Mouse (Mus musculus): ENCODE data around the gene Rcbtb2. TPM values are rescaled to one million over a fixed set of nuclear protein-coding genes. Genes with fewer than 3 reads are reported as not detected.

Rcbtb2 gene
- total RNA-seq, 2 experiments from 2014 or later, result 25.2 to 27.1 TPM

DNA sequence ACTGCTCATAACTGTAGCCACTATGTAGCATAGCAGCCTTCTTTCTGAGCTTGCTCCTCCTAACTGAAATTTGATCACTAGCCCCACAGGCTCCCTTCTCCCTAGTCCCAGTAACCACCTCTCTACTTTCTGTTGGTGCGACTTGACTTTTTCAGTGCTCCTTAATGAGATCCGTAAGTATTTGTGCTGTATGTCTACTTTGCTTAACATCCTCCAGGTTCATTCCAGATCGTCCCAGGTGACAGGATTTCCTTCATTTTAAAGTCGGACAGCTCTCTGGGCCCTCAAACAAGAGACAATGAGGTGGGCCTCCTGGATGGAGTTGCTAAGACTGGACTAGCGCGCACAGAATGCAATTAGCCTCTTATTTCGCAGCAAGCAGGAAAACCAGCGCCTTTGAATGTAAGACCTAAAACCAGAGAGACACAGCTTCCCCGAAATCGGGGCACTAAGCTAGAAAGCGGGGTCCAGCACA, 19.6 kb downstream of the Rcbtb2 start:
- DNase-seq (ENCODE audit: extremely low spot score in 1 of 2, low spot score in 2 of 2), result peak in 1 of 2 experiments; percentile 14
- intact Hi-C loops (cut with DNase I), result no loop called here

DNA sequence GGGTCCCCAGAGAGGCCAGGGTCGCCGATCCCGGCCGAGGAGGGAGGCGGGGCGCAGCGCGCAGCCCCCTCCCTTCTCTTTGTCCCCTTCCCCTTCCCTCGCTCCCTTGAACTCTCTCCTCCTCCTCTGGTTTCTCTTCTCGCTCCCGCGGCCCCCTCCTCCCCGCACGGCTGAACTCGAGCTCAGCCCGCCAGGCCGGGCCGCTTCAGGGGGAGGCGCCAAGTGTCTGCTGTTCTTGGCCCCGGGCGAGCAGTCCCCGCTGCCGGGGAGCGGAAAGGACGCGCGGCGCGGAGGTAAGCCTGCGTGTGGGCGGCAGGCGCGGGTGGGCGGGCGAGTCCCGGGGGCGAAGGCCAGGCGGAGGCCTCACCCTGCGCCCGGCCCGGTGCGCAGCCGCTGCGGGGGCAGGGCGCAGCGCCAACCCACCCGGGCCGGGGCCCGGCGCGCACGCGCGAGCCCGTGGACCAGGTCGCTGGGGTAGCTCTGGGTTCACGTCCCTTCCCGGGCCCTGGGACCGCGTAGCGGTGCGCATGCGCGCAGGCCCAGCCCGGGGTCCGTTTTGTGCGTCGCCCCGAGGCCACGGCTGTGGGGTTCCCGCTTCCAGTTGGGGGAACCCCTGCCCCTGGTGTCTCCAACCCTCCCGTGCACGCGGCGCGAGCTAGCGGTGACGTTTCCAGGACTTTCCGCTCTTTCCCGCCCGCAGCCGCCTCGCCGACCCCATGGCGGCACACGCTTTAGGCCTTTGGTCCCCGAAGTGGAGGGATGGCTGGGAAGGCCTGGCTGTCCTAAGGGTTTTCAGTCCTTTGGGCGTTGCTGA, 20.3 kb downstream of the Rcbtb2 start:
- intact Hi-C loops (cut with DNase I), result no loop called here
- DNase-seq (ENCODE audit: extremely low spot score in 1 of 2, low spot score in 2 of 2), result peak; percentile 40 to 91

DNA sequence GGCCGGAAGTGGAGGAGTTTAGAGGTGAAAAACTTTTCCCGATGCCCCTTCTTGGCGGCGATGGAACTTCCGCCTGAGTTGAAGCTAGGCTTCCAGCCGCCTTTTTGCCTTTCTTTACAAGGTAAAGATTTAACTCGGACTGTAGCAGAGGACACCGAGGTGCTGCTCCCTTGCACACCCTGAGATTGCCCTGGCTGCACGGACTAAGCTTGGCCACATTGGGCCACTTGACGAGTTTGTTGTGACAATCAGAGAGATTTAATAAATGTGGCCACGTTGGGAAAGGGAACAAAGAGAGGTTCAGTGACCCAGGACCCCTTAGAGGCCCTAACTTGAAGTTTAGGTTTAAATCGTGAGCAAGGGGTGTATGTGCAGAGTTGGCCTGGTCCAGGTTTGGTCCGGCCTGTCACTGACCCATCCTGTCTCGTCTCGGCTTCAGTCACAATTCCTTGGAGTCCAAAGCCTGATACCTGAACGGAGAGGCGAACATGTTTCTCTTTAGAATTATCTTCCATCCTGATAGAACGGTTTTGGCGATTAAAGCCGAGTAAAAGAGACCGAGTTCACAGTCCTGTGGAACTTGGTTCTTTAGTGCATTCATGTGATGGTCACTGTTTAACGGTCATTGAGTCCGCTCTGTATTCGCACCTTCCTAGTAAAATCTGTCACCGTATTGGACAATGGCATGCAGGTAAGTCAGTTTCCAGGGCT, 21.0 kb downstream of the Rcbtb2 start:
- intact Hi-C loops (cut with DNase I), result no loop called here
- peak in 1 of 2 experiments; percentile 16 for DNase-seq (ENCODE audit: extremely low spot score in 1 of 2, low spot score in 2 of 2)

DNA sequence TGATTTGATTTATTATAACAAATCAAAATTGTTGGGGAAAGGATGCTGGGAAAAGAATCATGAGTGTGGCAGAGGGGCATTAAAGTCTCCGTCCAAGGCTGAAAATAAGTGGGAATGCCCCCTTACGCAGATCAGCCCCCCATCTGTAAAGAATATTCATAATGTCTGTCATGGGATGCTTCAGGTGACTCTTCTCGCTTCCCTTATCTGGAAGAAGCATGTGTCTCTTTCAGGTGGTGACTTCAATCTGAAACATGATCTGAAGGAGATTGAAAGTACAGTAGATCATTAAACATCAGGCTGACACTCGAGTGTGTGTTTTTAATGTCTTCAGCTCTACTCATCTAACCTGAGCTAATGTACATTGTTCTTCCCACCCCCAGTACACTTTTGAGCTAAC, 22.7 kb downstream of the Rcbtb2 start:
- DNase-seq (ENCODE audit: extremely low spot score in 1 of 2, low spot score in 2 of 2), result no peak
- intact Hi-C loops (cut with DNase I), result no loop called here

DNA sequence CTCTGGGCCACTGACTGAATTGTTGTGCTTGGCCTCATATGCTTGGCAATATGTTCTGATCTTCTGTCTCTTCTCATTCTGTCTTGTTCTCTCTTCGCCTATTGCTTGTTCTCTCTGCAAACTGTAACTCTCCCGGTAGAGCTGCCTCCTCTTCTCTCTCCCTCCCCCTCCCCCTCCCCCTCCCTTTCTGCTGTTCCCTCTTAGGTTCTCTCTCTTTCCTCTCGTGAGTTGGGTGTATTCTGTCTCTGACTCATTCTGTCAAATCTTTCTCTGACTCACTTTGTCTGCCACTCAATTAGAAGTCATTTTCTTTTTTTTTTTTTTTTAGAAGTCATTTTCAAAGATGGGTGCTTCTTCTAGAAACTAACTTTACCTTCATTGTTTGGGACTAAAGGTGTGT, 23.9 kb downstream of the Rcbtb2 start:
- intact Hi-C loops (cut with DNase I), result no loop called here
- no peak for DNase-seq (ENCODE audit: extremely low spot score in 1 of 2, low spot score in 2 of 2)

DNA sequence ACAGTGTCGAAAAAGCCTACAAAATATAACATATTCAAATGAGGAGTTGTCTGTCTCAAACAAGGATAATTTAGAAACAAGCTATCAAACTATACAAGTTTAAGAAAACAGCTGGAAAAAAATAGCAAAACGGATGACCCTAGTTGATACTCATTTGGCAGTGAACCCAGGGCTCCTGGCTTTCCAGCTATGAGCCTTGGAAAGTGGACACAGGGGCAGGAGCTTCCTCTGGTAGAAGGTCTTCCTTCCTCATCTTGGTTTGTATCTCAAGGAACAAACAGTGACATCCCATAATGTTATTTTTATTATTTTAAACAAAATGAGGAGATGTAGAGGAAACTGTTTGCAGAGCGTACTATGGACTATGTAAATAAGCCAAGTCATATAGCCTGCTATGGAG, 25.3 kb downstream of the Rcbtb2 start:
- intact Hi-C loops (cut with DNase I), result no loop called here

DNA sequence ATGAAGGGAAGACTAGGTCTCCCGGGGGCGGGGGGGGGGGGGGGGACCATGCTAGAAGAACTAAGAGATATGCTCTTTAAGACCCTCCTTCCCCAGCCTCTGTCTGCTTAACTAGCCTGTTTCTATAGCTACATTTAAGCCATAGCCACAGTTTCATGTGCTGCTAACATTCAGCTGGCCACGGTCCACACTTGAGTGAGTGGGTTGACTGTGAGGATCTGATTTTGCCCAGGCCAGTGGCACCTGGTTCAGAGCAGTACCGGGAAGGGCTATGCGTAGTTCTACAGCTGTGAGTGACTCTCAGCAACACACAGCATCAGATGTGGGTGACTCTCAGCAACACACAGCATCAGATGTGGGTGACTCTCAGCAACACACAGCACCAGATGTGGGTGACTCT, 38.5 kb downstream of the Rcbtb2 start:
- intact Hi-C loops (cut with DNase I), result no loop called here
- no peak for DNase-seq (ENCODE audit: extremely low spot score in 1 of 2, low spot score in 2 of 2)

More for the DNA sequence above, 25.3 kb downstream of the Rcbtb2 start:
- DNase-seq (ENCODE audit: extremely low spot score in 1 of 2, low spot score in 2 of 2), result no peak

DNA sequence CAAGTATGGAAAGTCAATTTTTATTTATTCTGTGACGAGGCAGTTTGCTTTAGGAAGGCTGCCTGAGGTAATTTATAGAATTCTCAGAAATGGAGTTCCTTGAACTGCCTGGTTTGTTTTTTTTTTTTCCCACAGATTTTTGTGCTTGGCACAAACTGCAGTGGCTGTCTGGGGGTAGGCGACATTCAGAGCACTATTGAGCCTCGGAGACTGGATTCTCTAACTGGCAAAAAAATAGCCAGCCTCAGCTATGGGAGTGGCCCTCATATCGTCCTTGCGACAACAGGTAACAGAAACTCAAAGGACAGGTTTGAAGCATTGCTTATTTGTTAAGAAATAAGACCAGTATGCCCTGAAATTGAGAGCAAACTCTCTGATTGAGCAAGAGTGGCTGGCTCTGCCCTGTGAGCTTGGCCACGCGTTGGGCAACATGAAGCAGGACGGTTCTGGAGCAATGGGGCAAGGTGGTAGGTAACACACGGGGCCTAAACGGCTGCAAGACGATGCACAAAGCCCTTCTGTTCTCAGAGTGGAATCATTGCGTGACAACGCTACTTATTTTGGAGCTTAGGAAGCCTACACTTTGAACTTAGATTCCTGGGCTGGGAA, 39.5 kb downstream of the Rcbtb2 start:
- intact Hi-C loops (cut with DNase I), result no loop called here
- no peak for DNase-seq (ENCODE audit: extremely low spot score in 1 of 2, low spot score in 2 of 2)

DNA sequence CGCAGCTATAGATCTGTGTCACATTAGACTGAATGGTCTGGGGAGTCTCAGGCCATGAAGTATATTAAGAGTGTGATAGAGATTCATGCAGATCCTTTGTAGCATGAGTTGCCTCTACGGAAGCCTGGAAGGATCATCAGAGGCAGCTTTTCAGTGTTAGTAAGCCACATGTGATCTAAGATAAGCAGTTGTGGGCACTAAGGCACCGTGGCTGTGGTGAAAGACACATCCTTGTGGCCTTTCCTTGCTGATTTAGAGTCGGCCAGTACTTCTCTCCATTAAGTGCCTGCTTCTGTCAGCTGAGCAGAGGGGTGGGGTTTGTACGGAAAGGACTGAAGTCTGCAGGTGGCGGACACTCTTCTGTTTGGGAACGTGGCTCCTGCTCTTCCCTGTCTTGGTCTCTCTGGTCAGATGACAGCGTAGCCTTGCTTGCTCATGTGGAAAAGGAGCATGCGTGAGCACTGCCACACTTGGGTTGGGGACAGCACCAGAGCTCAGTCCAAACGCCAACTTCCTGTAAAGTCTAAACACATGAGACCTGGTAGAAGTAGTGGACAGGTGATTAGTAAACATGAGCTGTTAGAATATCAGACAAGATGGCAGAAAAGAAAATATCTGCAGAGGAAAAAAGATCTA, 40.6 kb downstream of the Rcbtb2 start:
- no peak for DNase-seq (ENCODE audit: extremely low spot score in 1 of 2, low spot score in 2 of 2)
- intact Hi-C loops (cut with DNase I), result no loop called here

DNA sequence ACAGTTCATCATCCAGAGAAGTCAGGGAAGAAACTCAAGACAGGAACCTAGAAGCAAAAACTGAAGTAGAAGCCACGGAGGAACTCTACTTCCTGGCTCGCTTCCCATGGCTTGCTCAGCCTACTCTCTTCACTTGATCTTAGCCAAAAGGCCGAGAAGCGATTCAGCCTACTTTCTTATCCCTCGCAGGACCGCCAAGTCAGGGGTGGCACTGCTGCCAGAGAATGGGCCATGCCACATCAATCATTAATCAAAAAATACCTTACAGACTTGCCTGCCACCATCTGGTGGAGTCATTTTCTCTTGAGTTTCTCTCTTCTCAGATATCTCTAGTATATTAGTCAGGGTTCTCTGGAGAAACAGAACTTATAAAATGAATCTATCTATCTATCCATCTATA, 42.3 kb downstream of the Rcbtb2 start:
- intact Hi-C loops (cut with DNase I), result no loop called here

DNA sequence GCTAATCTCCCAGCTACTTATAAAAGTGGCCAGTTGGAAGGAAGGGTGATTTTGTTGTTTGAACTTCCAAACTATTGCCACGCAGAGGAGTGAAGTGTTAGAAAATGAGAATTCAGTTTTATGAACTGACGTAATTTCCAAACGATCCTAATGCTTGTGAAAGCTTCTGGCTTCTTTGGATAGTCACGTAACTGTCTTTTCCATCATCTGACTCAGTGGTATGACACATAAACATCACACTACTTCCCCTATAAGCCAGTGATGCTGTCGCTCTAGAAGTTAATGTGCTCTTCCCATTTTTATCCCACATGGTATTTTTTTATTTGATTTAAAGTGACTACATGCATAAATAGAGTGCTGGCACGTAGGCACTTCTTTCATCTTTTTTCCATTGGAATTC, 45.8 kb downstream of the Rcbtb2 start:
- no peak for DNase-seq (ENCODE audit: extremely low spot score in 1 of 2, low spot score in 2 of 2)
- intact Hi-C loops (cut with DNase I), result no loop called here

More for the DNA sequence above, 42.3 kb downstream of the Rcbtb2 start:
- no peak for DNase-seq (ENCODE audit: extremely low spot score in 1 of 2, low spot score in 2 of 2)

DNA sequence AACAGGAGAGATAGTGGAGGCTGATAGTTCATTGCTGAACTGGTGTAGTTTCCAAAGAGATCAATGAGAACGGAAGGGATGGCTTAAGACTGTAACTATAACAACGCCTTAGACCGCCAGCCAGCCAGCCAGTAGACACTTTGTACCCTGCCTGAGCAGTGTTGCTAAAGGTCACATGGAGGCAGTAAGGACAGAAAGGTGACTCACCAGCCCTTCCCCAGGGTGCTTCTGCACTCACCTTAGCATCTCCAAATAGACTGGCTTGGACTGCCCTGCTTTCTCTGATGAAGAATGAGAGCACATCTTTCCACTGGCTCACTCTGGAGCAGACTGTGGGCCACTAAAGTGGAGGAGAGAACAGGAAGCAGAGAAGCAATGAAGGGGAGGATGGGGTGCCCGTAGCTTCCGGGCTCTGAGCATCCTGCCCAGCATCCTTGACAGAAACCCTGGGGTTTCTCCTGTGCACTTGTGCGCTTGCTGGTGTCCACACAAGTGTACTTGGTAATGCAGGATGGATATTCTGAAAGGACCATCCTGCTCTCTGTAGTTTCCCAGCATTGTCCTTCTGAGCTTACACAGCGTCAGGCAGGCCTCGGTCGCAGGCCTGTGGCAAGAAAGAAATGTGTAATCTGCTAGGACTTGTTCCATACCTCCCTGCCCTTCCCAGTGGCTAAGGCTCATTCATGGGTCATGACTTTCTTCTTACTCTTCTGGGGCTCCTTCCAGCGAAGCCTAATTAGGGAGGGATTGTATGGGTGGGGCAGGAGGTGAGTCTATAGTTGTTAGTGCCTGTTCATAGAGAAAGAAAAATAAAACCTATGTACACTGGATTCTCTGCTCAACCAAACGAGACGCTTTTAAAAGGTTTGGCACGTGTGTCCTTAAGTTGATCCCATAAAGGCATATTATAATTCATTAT, 47.3 kb downstream of the Rcbtb2 start:
- intact Hi-C loops (cut with DNase I), result no loop called here
- no peak for DNase-seq (ENCODE audit: extremely low spot score in 1 of 2, low spot score in 2 of 2)

DNA sequence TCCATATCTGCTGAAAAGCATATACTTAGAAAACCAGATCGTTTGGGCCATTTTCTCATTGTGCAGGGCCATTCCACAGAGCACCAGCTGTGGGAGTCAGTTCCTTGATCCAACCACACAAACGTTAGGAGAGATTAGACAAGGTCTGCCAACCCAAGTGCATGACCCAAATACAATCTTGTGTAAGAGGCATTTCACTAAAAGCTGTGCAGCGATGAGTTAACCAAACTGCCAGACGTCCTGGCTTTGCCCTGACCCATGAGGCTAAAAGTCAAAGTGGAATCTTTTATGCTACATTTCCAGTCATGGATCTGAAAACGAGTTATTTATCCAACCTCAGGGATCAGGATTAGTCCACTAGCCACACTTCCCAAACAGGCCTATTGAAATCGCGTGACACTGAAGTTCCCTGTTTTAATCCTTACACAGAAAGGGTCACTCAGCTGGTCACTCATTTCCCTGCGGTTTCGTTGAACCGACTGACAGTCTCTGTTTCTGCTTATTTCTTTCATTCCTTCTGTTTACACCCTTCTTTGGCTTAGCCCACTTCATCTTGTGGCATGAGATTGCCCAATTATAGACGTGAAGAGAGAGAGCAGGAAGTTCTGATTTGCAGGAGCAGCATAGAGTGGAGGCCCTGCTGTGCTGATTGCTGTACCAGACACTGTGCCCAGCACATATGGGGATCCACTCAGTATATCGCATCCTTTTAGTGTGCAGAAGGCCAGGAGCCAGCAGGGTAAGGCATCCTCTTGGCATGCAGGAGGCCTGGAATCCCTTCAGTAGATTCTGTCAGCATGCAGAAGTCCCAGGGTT, 49.6 kb downstream of the Rcbtb2 start:
- intact Hi-C loops (cut with DNase I), result no loop called here
- DNase-seq (ENCODE audit: extremely low spot score in 1 of 2, low spot score in 2 of 2), result no peak

DNA sequence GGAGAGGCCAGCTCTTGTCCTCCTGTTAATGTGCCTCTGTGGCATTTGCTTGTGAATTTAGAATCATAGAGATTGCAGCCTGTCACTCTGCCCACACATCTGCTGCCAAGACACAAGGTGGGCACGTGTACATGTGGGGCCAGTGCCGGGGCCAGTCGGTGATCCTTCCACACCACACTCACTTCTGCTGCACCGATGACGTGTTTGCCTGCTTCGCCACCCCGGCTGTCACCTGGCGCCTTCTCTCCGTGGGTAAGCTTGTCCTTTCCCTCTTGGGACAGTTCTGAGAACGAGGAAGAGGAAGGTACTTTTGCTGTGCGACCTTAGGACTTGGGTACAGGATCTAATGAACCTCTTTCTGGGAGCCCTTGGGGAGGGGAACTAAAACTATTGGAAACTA, 50.8 kb downstream of the Rcbtb2 start:
- intact Hi-C loops (cut with DNase I), result no loop called here
- no peak for DNase-seq (ENCODE audit: extremely low spot score in 1 of 2, low spot score in 2 of 2)

DNA sequence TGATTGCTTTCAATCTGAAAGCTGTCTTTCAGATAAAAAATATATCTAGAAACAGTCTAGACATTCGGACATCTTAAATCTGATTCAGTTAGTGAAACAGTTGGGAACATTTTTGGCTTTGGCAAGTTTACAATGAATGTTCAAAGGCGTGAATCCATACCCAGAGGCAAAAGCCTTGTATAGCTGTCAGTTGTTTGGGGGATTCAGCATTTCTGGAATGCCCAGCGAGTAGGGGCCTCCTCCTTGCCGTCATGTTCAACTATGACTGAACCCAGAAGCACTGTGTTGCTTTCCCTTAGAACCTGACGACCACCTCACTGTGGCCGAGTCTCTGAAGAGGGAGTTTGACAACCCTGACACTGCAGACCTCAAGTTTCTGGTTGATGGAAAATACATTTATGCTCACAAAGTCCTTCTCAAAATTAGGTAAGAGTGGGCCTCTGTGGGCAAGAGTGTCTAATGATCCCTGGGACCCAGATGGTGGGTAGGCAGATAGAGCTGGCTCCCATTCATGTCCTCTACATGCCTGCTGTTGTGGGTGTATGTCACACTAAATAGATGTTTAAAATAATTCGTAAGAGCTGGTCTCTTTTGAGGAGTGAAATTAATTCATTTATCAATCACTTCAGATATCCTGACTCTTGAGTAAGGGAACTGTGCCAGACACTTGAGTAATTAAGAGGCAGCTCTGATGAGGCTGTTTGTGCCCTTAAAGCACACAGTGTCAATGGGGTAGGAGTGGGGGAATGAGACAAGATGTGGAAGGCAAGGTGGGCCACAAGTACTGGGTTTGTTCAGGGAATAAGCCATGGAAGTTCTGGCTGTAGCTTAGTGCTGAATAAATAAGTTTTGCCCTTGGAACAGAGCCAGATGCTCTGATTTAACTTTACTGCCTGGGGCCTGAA, 51.5 kb downstream of the Rcbtb2 start:
- intact Hi-C loops (cut with DNase I), result no loop called here
- DNase-seq (ENCODE audit: extremely low spot score in 1 of 2, low spot score in 2 of 2), result no peak

DNA sequence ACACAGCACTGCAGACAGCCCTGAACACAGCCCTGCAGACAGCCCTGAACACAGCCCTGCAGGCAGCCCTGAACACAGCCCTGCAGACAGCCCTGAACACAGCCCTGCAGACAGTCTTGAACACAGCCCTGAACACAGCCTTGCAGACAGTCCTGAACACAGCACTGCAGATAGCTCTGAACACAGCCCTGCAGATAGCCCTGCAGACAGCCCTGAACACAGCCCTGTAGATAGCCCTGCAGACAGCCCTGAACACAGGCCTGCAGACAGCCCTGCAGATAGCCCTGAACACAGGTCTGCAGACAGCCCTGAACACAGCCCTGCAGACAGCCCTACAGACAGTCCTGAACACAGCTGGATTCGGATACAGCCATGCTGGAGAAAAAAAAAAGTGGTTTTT, 52.2 kb downstream of the Rcbtb2 start:
- intact Hi-C loops (cut with DNase I), result no loop called here
- no peak for DNase-seq (ENCODE audit: extremely low spot score in 1 of 2, low spot score in 2 of 2)

DNA sequence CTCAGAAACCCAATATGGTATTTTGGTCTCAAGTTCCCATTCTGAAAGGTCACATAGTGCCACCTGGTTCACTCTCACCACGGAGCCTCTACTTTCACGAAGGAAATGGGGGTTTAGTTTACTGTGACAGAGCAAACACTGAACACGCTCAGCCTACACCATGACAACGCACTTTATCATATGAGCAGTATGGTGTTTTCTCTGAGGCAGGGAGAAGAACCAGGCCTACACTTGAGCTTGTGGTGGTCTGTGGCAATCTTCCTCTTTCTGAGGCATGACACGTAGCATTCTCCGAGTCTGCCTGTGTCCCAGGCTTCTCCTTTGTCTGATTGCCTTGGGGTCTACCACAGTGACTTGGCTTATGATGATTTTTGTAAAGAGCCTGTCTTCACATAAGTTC, 53.0 kb downstream of the Rcbtb2 start:
- intact Hi-C loops (cut with DNase I), result no loop called here
- no peak for DNase-seq (ENCODE audit: extremely low spot score in 1 of 2, low spot score in 2 of 2)
